Mouse (Mus musculus): ENCODE results near the gene Taldo1. TPM values are rescaled to one million over a fixed set of nuclear protein-coding genes. Genes with fewer than 3 reads are reported as not detected.
A peak's percentile ranks its signal among the peaks of the same experiment; 100 is the strongest.

Taldo1 gene
- total RNA-seq, 2 experiments from 2014 or later: 119 to 121 TPM

DNA sequence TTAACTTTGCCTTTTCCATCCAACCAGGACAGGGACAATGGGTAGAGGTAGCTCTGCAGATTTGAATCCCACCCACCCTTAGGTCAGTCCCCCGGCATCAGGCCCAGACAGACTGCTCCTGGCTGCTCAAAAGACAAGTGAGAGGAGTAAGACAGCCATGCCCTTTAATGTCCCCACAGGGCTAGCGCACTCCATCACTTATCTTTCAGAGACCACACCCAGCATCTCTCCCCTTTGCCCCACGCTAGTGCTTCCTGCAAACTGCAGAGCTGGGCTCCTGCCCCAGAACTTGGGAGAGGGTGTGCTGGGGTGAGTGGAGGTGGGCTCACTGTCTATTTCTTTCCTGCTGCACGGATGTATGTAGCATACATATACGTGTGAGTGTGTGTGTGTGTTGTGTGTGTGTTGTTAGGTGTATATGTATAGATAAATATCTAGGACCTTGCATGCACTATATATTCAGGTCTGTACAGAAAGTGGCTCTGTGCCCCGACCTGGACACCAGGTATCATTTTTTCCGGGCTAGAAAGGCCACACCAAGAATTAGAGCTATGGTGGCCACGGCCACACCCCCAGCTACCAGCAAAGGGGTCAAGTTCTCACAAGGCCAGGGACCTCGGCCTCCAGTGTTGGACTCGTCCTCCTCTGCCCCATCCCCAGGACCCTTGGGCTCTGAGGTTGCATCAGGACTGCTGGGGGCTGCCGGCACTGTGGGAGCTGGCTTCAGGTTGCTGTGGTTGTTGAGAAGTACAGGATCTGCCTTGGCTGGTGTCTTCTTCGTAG is 35.1 kb downstream of the Taldo1 start:
- DNase-seq: no peak

DNA sequence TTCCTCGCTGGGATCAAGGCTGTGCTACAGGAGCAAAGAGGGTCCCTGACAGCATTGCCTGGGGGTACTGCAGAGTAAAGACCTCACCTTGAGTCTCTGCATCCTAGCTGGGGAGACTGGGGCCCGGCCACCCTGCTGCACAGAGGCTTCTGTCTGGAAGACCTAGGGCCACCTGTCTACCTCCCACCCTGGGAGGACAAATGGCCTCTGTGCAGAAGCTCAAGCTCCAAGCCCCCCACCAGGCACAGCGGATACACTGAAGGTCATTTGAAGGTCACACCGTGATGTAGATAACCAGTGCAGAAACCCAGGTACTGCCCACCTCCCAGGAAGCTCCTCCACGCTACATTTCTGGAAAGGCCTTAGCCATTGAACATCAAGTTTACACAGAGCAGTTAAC is 36.7 kb downstream of the Taldo1 start:
- DNase-seq: no peak

DNA sequence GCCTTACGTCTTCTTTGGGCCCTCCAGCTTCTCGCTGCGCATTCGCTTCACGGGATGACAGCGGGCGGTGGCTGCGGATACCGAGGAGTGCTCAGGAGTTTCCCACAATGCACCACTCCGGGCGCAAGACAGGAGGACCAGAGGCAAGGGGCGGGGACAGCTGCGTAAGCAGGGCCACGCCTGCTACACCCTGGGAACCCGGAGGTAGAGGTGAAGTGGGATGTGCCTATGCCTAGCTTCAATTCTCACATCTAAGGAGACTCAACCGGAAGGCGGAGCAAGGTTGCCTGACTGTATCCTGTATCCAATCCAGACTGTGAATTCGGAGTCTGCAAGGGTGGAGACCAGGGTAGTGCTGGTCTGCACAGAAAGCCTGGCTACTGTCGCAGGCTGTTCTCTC is 37.3 kb downstream of the Taldo1 start, which contains the start of gene Cend1:
TSS of gene Cend1 (minus strand) at position 182 of the 400 bp plus-strand sequence.
- DNase-seq: peak; percentile 87 to 90

DNA sequence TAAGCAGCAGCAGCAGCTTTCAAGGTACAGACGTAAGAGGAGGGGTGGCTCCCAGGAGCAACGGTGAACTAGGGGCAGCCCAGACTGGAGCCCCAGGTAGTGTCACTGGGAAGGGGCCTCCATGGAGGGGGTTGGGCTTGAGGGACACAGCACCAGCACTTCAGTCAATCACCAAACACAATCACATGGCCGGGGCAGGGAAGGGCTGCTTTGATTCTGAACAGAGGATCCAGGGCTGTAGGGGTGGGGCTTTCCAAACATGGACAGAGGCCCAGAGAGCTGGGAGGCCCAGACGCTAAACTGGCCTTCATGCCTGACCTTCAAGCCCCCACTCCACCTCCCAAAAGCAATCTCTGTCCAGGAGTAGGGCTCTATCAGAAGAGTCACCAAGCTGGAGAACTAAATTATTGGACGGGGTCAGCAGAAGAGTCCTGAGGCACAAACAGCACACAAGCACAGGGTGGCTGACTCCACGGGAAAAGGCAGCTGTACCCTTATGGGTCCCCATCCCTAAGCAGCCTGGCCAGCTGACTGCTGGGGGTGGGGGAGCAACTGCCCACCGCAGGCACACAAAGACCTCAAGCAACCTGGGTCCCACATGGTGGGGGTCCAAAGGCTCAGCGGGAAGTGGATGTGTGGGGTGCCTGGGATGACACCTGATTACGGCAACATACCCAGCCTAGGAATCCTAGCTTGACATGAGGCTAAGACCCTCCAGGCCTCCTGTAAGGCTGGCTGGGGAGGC is 38.0 kb downstream of the Taldo1 start:
- DNase-seq: no peak

DNA sequence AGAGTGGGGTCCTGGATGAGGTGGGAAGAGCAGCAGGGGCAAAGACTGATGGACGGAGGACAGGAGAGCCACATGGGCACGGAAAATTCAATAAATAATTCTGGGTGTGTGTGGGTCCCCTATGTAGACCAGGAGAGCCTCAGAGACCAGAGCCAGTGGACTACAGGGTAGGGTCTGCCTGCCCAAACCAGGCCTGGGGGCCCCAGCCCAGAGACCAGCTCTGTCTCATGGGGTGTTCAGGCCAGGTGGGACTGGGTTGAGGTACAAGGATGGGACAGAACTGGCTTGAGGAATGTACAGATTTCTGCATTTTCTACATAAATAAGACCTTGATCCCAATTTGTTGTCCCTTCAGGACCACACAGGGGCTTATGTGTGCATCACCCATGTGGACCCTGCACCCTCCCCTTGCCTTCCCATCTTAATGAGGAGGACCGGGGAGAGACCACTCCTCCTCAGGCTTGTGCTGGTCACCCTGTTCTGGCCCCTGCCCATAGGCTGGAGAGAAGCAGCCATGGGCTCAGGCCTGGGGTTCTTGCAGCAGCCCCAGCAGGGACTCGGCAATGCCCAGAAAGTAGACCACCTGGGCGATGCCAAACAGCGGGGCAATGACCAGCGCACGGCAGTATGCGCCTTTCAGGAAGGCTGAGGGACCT is 38.7 kb downstream of the Taldo1 start:
- DNase-seq: no peak

DNA sequence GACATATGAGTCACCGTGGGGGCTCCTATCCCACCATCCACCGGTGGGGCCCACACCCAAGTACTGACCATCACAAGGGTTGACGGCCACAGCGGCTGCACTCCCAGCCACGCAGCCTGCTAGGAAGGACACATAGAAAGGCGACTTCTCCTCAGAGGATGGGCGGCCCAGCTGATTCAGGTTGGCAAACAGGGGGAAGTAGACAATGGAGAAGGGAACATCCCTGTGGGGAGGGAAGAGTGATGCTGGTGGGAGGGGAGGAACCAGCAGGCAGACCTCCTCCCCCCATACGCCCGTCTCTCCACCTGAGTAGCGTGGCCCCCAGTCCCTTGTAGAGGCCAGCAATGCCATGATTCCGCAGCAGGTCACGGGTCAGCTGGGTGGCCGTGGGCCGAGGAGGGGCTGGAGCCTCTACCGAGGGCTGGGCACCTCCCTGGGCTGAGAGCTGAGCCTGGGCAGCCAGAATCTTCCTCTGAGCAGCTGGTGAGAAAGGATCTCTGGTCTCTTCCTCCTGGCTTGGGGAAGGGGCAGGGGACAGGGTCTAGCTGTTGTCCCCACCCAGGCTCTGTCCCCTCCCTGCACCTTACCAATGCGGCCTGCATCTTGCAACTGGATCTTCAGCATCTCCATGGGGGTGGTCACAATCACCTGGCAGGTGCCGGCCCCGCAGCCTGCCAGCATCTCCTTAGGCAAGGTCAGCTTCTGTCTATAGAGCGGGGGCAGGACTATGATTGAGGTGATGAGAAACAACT is 39.6 kb downstream of the Taldo1 start:
- no peak for DNase-seq

DNA sequence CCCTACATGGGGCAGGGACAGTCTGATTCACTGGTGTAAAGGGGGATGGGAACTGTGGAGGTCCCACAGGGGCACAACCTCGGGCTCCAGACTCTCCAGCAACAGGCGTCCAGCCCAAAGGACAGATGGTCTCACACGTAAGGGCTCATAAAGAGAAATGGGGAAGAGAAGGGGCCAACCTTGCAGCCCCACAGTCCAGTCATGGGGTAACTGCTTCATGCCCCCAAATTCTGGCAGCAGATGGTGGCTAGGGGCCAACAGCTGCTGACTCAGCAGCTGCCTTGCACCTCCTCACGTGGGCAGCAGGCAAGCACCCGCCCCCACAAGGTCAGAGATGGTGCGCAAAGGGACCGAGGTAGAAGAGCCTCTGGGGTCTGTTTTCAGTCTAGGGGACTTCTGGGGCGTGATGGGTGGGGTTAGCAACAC is 40.2 kb downstream of the Taldo1 start:
- DNase-seq: no peak

DNA sequence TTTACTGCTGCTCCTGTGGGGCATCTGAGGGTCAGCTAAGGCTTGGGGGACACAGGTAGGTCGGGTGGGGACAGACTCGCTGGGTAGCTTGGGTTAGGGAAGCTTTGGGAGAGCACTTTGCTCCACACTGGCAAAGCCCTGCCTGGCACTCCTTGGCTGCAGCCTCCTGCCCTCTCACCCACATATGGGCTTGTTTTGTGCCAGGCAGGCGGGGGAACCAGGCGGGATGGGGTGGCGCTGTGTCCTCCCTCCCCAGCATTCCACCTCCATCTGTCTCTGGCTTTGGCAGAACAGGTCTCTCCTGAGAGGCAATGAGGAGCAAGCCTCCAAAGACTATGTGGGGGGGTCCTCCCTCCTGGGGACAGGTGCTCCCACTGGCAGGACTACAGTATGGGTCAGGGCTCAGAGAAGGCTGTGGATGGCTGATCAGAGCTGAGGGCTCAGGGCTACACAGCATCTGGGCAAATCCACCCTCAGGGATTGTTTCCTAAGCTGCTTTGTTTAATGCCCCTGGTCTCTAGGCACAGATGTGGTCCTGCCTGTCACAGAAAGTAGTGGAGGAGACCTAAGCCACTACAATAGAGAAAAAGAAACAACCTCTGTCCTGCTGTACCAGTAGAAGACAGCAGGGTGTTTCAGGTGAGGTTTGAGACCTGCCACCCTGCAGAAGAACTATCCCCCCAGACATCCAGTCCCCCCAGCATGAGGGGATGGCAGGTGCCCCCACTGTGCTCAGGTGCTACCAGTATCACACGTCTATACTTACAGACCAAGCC is 40.9 kb downstream of the Taldo1 start:
- peak in 1 of 2 experiments; percentile 27 for DNase-seq

DNA sequence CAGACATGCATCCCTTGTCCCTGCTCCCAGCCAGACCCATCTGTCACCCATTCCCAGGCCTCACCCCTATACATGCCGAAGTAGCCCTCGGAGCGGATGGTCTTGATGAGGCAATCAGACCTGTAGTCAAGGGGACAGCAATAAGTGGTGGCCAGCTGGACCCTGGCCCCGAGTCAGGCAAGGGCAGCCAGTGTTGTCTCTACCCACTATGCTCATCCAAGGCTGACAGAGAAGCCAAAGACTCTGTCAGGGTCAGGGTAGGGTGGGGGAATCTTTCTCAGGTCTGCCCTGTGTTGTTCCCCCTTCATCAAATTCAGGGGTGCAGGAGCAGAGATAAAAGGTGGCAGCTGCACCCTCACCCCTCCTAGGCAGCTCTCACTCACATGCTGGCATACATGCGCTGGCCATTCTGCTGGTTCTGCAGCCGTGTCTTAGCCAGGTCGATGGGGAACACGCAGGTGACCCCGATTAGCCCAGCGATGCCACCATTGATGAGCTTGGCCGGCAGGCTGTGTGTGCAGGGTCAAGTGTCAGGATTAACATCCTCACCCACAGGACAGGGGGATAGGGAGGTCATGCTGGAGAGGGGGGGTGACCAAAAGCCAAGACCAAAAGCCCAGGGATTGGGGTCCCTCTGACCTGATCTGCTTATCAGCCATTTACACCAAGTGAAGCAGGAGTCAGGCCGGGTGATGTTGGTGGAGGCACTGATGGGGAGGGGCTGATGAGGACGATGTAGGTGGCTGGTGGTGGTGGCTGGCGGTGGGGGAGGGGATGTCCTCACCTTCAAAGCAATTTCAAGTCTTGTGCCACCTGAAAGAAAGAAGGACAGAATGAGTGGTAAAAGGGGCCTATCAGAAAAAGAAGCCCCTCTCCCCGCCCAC is 41.8 kb downstream of the Taldo1 start:
- no peak for DNase-seq

DNA sequence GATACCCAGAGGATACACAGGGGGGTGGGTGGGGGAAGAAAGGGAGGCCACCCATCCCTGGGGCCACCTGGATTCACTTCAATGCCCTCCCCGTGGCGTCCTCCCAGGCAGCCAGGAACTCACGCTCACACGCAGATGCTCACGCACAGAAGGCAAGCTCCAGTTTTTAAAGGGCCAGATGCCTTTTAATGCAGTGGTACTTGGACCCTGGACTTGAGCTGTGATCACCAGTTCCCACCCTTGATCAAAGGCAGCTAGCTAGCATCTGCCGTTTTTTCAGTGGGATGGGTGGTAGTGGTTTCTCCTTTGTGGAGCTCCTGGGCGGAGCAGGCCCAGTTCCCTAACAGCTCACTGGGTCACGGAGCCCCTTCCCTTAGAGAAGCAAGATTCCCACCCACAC is 42.5 kb downstream of the Taldo1 start:
- peak; percentile 70 to 74 for DNase-seq

DNA sequence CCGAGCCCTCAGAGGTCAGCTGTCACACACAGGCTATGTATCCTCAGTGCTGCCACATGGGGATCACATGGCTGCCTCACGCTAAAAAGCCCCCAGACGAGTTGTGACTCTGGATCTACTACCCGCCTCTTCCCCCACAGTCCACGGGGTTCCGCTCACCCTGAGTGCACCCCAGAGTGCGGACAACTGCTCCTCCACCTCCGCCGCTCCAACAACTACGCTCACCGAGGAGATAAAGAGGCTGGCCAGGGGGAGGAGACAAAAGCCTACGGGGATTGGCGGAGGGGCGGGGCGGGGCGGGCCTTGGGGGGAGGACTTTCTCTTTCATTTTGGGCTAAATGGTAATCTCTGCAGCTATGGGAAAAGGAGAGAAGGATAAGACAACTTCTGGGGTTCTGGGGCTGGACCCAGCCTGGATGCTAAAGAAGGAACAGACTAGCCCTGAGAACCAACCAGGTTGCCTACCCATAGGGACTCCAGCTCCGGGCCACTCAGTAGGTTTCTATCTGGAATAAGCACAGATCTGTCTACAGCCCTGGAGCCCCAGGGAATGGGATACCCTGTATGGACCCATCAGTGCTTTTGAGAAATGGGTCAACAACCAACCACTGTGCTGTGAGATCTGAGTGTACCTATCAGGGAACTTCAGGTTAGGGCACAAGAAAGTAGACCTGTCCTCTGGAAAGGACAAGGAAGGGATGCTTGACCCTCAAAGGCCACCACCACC is 43.3 kb downstream of the Taldo1 start:
- DNase-seq: peak; percentile 49 to 60

DNA sequence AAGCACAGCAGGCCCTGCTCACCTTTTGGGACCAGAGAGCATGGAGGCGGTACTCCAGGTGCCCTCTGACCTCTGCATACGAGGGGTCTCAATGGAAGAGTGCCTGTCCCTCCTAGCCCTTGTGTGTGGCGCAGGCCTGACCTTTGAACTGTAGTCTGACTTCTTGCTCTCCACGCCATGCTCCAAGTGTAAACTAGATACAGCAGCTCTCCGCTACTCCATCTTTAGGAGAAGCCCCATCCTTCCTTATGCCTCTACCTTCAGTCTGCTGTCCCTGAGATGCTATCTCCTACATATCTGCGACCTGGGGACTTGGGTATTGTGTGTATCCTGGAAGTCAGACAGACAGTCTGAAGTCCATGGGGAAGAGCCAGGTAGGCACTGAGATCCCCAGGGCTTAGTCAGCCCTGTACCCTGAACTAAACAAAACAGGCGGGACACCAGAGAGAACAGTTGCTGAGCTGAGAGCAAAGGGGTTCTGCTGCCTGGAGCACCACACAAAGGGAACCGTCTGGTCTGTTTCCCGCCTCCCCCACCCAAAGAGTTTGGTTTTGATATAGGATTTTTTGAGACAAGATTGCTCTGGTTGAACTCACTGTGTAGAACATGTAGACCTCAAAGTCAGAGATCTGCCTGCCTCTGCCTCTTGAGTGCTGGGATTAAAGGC is 44.0 kb downstream of the Taldo1 start:
- peak in 1 of 2 experiments; percentile 17 for DNase-seq

DNA sequence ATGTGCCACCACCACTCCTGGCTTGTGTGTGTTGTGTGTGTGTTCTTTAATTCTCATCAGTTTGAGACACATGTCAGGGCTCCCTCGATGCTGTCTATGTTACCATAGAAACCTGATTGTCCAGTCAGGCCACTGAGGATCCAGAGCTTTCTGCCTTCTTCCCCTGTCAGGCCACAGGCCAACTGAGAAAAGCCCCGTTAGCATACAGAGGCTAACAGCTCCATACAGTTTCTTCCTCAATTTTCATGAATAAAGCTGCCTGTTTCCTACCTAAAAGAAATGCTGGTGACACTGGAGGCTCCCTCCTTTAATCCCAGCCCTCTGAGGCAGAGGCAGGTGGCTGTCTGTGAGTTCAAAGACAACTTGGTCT is 44.5 kb downstream of the Taldo1 start:
- DNase-seq: no peak

DNA sequence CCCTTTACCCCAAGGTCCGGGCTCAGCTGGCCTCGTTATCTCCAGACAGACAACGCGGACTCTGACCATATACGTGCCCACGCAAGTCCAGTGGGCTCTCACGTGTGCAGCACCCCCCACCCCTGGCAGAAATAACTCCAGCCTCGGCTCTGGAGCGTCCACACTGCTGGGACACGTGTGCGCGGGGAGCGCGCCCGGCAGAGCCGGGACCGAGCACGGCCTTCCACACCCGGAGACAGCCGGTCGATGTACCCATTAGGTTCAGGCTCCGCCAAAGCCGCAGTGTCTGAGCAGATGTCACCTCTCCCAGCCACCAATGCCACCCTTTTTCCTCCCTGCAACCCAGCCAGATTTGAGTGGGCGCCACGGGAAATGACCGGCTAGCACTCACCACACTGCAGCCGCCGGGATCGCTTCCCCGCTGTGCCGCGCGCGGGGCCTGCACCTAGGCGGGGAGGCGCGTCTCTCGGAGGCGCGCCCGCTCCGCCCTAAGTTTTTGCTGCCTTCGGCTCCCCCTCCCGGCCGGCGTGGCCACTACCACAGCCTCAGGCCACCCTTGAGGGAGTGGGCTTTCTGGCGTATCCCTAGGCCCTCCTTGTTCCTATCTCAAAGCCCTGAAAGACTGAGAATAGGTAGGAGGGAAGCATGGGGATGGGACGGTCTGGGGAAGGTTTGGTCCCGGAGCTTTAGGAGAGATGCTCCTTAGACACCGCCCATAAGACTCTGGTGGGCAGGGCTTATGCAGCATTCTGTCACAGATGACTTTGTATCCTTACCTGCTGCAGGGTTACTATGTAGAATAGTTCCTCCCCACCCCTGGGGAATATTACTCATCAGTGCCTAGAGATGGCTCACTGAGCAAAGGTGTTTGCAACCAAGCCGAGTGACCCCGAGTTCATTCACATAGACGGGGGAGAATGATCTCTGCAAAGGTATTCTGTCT is 45.5 kb downstream of the Taldo1 start, which contains the start of gene Slc25a22:
TSS of gene Slc25a22 (minus strand) at position 715 of the 943 bp plus-strand sequence.
- peak; percentile 82 to 83 for DNase-seq

DNA sequence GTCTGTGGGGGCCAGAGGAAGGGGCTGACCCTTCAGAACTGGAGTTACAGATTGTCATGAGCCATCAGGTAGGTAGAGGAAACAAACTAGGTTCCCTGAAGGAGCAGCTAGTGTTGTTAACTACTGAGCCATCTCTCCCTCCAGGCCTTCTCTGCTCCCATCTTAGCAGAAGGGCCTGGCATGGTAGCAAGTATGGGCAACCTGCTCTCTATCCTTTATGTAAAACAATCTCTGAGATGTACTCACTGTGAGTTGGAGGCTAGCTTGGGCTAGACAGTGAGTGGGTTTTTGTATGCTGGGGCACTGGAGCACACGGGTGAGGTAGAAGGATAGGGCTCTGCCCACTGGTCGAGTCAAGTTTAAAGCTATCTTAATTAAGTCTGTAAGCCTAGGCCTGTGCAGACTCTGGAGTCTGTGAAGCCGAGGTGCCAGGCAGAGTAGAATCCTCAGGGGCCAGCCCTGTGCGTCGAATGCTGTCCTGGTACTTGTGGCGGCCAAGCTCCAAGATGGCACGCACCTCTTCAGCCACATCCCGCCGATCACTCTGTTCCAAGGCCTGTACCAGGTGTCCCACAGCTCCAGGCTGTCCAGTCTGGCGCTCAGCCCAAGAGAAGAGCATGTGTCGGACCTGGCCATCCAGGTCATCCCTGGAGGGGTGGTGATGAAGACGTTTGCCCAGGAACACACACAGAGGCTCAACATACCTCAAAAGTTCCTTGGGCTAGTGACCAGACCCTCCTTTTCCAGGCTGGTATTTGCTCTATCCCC is 46.4 kb downstream of the Taldo1 start:
- DNase-seq: peak in 1 of 2 experiments; percentile 4

DNA sequence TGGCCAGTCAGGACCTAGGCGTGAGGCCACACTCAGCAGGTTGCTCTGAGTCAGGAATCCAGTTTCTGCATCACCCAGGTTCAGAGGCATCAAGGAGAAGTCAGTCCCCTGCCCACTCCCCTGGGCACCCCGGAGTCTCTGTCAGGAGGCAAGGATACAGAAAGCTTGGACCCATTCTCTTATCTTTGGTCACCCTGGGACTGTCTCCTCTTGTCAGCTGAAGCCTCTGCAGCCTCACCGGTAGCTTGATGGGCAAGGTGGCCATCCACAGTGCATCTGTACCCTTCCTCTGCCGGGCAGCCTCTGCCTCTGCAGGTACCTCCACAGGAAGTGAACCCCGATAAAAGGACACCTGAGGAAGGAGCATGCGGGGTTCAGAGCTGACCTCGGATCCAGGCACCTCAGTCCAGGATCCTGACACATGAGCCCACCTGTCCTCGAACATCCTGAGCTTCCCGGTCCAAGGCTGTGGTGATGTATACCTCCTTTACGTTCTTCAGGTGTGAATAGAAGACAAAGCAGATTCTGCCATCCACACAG is 47.2 kb downstream of the Taldo1 start:
- peak in 1 of 2 experiments; percentile 3 for DNase-seq

DNA sequence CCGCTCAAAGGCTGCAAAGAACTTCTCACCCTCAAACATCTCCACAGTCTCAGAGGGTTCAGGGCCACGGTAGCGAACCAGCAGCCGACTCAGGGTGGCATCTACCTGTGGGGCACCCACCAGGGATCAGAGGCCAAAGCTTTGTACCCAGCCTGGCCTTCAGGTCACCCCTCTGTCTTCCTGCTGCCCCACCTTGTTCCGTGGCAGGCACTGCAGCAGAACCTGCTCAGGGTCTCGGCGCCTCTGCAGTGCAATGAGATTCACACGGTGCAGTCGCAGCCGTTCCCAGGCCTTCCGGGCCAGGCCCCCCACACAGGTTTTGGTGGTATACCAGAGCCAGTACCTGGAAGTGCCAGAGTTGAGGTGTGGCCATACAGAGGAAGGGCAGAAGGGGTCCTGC is 47.8 kb downstream of the Taldo1 start:
- DNase-seq: peak in 1 of 2 experiments; percentile 5

Measured in layer of hippocampus, postnatal 36 days (tissue).